Mouse (Mus musculus) frontal cortex, postnatal 36 days (tissue): Measurements from ENCODE around the gene Cchcr1.
"Not testable (repeated sequence)": the region's sequence is repeated elsewhere in the genome, so short reads cannot be mapped to it uniquely, and the experiment has no call there.

Source experiments
- DNase-seq, 2 experiments: peaks; one replicate each; pipeline ENCODE4 v3.0.0; 2022; ENCODE audit warnings: low spot score in 2 of 2

Cchcr1 gene

GRCm38 (mm10) chr17:35516652-35517500 is at the start of gene Cchcr1, which contains the start of gene Tcf19:
Gene Cchcr1, plus strand, starts transcription at chr17:35517100.
Gene Tcf19, minus strand, starts transcription at chr17:35516824.
- peak; percentile 94 to 96 for DNase-seq

- DNase-seq, result not testable (repeated sequence)
These were observed 48.0 kb upstream of the Cchcr1 start for GRCm38 (mm10) chr17:35468936-35469335.

DNA sequence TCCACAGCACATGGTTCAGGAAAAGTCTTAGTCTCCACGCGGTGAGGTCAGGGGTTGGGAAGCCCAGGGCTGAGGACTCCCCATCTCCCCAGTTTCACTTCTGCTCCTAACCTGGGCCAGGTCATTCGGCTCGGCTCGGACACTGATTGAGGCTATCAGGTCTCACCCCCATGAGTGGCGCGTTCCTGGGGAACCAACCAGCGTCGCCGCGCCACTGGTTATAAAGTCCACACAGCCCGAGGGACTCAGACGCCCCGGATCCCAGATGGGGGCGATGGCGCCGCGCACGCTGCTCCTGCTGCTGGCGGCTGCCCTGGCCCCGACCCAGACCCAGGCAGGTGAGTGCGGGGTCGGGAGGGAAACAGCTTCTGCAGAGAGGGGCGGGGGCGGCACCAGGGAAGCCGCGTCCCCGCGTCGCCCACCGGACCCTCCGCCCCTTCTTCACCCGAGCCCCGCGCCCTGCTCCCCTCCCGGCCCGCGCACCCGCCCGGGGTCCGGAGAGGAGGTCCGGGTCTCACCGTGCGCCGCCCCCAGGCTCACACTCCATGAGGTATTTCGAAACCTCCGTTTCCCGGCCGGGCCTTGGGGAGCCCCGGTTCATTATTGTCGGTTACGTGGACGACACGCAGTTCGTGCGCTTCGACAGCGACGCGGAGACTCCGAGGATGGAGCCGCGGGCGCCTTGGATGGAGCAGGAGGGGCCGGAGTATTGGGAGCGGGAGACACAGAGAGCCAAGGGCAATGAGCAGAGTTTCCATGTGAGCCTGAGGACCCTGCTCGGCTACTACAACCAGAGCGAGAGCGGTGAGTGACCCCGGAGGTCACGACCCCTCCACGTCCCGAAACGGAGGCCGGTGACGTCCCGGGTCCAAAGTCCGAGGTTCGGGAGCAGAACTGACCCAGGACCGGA is 46.8 kb upstream of the Cchcr1 start, which contains the start of gene H2-Q10:
TSS of gene H2-Q10 (plus strand) at position 248 of the 910 bp plus-strand sequence.
- no peak for DNase-seq

DNA sequence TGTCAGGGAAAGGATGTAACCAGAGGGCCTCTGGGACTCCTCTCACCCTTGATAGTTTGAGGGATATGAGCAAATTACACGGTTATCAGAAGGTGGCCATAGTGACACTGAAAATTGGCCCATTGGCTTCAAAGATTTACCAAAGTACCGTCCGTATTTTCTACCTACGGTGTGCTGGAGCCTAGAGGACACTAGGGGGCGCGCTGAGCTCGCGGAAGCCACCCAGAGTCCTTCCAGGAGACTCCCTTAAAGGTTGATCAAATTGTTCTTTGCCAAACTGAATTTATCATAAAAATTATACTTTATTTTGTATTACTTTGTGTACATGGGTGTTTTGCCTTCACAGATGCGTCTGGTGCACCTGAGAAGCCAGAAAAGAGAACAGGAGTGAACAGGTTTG is 32.8 kb upstream of the Cchcr1 start:
- peak; percentile 49 to 70 for DNase-seq

DNA sequence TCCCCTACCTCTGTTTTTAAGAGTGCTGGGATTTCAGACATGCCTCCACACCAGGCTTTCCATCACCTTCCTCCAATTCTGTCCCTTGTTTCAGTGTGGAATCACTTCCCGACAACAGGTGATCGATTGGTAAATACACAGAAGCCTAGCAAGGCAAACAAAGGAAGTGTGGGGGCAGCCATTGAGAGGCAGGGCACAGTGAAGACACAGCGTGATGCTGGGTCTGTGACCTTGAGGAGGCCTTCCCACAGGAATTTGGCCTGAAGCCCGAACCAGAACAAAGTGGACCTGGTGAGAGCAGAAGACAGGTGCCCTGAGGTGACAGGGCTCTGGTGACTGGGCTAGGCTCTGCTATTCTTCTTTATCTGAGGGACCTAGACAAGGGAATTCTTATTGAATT is 31.2 kb upstream of the Cchcr1 start:
- DNase-seq, result no peak

GRCm38 (mm10) chr17:35486726-35487125 is 30.2 kb upstream of the Cchcr1 start:
- DNase-seq, result no peak

GRCm38 (mm10) chr17:35488041-35488440 is 28.9 kb upstream of the Cchcr1 start:
- DNase-seq, result no peak

- no peak for DNase-seq
These were observed 26.6 kb upstream of the Cchcr1 start for GRCm38 (mm10) chr17:35490320-35490719.

DNA sequence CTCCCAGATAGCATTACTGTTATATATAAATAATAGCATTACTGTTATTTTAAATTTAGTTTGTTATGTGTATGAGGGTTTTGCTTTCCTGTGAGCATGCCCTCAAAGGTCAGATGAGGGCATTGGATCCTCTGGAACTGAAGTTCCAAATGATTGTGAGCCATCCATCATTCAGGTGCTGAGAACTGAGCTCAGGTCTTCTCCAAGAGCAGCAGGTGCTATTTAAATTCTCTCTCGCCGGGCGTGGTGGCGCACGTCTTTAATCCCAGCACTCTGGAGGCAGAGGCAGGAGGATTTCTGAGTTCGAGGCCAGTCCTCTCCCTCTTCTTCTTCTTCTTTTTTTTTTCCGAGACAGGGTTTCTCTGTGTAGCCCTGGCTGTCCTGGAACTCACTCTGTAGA is 19.8 kb upstream of the Cchcr1 start:
- DNase-seq, result no peak

GRCm38 (mm10) chr17:35502226-35502625 is 14.7 kb upstream of the Cchcr1 start:
- DNase-seq, result no peak

- DNase-seq, result no peak
These were observed 14.1 kb upstream of the Cchcr1 start for GRCm38 (mm10) chr17:35502762-35503161.

GRCm38 (mm10) chr17:35503849-35504248 is 13.1 kb upstream of the Cchcr1 start:
- no peak for DNase-seq

DNA sequence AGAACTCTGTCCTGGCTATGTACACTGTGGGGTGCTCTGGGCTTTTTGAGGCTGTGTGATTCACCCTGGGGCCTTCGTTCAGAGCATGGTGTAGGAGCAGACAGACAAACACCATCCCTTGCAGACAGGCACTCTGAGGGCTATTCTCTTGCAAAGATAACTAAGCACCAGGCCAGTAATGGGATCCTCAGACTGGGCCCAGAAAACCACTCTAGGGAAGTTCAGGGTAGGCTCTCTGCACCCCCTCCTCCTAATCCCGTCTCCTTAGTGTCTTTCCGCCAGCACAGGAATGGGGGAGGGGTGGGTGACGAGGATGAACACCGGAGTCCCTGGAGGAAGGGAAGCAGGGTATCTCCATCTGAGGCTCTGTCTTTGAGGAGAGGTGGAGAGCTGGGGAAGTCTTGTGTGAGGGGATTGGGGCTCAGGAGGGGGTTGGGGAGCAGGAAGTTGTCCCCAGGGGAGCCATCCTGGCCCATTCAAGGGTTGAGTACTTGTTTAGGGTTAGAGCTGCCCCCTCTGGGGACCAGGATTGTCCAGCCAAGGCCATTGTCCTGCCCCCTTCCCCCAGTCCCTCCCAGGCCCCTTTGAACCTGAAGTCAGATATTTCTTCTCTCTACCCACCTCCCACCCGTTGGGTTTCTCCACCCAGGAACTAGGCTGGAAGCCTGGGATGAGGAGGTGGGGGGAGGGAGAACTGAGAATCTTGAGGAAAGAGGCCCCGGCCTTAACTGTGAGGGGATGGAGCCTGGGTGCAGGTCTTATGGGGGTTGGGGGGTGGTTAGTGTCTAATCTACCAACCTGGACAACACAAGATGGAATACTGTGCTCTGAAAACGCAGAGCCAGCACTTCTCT is 12.0 kb upstream of the Cchcr1 start:
- DNase-seq, result no peak

- DNase-seq, result no peak
These were observed 11.1 kb upstream of the Cchcr1 start, which contains the start of gene Pou5f1 for GRCm38 (mm10) chr17:35505776-35506175. Gene Pou5f1, plus strand, starts transcription at chr17:35506018.

GRCm38 (mm10) chr17:35506881-35507280 is 10.0 kb upstream of the Cchcr1 start:
- no peak for DNase-seq

- DNase-seq, result no peak
These were observed 9.2 kb upstream of the Cchcr1 start for GRCm38 (mm10) chr17:35507556-35508260.

DNA sequence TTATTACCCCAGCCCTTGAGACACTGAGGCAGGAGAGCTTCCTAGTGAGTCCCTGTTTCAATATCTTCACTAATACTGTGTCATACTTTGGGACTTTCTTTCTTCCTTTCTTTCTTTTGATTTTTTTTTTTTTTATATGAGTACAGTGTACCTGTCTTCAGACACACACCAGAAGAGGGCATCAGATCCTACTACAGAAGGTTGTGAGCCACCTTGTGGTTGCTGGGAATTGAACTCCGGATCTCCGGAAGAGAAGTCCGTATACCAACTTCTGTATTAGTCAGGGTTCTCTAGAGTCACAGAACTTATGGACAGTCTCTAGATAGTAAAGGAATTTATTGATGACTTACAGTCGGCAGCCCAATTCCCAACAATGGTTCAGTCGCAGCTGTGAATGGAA is 8.6 kb upstream of the Cchcr1 start:
- DNase-seq, result not testable (repeated sequence)

- no peak for DNase-seq
These were observed 7.6 kb upstream of the Cchcr1 start for GRCm38 (mm10) chr17:35509284-35509683.

GRCm38 (mm10) chr17:35512916-35513626 is 3.8 kb upstream of the Cchcr1 start:
- DNase-seq, result no peak

DNA sequence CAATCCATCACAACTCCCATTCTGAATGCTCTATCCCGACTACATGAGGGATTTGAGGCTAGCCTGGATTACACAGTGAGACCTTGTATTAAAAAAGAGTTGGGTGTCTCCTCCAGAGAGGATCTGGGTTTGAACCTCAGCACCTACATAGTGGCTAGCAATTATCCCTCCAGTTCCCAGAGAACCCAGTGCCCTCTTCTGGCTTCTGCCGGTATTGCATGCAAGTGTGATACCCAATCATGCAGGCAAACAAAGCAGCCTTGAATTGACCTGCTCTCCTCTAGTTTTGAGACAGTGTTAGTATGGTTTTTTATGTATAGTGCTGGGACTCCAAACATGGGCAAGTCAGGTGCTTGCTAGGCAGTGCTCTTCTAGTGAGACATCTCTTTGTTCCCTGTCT is 3.0 kb upstream of the Cchcr1 start:
- peak; percentile 52 to 58 for DNase-seq
